Mouse (Mus musculus): ENCODE measurements around the gene Pard3.
A peak's percentile ranks its signal among the peaks of the same experiment; 100 is the strongest.

Pard3 gene

DNA sequence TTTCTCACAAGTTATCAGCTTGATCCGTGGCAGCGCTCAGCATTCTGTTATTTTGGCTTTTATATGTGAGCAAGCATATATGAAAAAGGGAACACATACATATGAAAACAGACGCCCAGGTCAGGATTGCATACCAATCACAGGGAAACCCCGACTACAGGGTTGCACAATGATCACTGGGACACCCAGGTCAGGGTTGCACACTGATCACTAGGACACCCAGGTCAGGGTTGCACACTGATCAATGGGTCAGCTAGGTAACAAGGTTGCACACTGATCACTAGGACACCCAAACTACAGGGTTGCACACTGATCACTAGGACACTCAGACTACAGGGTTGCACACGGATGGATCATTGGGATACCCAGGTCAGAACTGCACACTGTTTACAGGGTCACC is 228.6 kb downstream of the Pard3 start:
- no peak for DNase-seq (ENCODE audit: low spot score)

GRCm38 (mm10) chr8:127293025-127293729 is 229.5 kb downstream of the Pard3 start:
- DNase-seq (ENCODE audit: low spot score) = no peak

DNA sequence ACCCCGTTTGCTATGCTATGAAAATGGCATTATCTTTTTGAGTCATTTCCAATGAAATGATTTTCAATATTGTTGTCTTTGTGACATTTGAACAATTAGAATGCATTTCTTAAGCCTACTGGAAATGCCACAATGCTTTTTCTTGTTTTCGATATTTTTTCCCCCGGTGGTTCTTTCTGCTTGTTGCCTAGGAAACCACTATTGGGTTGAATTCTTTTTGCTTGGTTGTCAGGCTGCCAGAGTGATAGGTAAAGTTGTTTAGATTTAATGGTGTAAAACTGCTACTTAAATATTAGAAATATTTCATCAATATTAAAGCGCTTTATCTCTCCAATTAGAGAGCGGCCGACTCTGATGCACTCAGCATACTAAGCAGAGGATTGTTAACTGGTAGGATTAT is 230.4 kb downstream of the Pard3 start:
- DNase-seq (ENCODE audit: low spot score) = no peak

GRCm38 (mm10) chr8:127295848-127296247 is 232.2 kb downstream of the Pard3 start:
- no peak for DNase-seq (ENCODE audit: low spot score)

DNA sequence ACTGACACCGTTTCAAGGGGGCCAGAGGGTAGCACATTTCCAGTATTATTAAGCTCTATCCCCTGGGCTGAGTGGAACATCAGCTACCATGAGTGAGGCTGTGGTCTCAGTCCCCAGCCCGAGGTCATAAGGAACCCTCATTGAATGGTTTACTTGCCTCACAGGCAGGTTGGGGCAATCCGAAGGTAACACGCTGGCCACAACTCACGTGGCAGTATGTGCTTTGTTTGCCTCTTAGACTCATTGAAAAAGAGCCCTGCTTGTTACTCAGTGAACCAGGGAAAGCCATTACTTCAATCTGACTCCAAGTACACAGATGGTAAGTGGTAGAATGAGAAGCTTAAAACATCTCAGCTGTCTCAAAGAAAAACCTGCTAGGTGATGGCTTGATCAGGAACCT is 236.8 kb downstream of the Pard3 start:
- DNase-seq (ENCODE audit: low spot score) = no peak

DNA sequence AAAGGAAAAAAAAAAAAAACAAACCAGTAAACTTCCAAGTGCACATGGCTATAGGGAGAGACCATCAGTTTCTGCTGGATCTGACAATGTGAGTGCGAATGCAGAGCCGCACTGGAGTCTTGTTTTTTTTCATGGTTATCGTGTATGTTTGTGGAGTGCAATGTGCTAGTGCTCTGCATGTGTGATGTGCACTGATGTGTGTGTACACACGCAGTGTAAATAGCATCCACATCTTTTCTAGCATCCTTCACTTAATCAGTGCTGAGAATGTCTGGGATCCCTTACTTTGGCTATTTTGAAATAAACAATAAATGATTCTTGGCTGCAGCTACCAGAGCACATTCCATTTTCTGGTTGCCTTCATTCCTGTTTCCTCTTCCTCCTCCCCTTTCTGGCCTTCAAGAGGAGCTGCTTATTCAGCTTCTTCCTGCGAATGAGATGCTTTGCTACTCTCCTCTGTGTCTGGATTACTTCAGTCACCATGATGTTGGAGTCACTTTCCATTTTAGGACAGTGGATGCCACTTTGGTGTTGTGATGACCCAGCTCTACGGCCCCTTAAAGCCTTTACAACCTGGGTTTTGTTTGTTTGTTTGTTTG is 239.3 kb downstream of the Pard3 start:
- DNase-seq (ENCODE audit: low spot score) = peak; percentile 10

DNA sequence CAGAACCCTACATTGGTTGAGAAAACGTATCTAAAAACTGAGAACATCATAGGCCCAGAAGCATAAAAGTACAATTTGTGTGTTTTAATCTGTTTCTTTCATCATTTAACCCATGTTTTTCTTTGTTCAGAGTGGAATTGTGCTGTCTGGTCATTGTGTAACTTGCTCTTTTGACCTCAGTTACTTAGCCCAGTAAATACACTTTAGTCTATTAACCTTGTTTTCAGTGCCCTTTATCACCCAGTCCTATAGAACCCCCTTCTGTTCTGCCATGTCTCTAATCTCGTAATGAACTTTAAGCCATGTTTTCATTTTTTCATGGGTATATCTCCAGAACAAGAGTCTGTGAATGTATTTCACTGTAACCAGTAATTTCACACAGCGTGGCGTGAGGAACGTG is 243.3 kb downstream of the Pard3 start:
- no peak for DNase-seq (ENCODE audit: low spot score)

- no peak for DNase-seq (ENCODE audit: low spot score)
These were observed 245.7 kb downstream of the Pard3 start for GRCm38 (mm10) chr8:127309363-127309762.

DNA sequence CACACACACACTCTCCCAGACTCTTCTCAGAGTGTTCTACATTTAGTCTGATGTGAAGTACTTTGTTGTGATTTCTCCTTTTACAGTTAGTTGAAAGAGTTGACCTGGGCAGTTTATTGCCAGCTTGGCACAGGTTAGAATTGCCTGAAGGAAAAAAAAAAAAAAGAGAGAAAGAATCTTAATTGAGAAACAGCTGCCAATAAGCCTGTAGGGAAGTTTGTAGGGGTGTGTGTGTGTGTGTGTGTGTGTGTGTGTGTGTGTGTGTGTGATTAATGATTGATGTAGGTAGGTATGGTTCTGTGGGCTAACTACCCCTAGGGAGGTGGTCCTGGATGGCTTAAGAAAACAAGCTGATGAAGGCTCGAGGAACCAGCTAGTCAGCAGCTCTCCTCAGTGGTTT is 252.1 kb downstream of the Pard3 start:
- DNase-seq (ENCODE audit: low spot score) = no peak

- no peak for DNase-seq (ENCODE audit: low spot score)
These were observed 254.2 kb downstream of the Pard3 start for GRCm38 (mm10) chr8:127317914-127318313.

DNA sequence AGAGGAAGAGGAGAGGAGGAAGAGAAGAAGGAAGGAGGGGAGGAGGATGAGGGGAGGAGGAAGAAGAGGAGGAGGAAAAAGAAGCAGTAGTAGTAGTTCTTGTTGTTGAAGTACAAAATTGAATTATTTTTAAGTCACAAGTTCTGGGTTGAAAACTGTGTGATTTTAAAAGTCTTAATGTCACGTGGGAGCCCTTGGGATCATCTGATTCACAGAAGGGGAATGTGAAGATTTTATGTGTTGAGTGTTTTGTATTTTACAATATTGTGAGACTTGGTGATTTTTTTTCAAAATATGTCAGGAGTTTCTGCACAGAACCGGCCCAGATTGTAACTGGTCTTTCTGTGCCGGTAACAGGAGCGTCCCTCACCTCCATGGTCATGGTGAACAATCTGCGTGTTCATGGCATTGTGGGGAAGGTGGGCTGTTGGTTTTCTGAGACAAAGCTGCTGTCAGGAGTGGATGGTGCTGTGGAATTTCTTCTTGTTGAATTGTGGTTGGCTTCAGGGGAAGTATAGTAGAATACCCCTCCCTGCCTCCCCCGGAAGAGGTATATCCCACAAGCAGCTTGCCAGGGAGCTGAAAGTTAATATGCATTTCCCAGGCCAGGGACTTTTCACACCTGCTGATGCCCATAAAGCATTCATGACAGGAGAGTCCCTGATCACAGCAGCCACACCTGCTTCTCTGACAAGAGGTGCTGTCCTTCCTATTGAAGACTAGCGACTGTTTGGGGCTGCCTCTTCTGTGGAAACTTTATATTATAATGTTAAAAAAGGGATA is 254.9 kb downstream of the Pard3 start:
- no peak for DNase-seq (ENCODE audit: low spot score)

DNA sequence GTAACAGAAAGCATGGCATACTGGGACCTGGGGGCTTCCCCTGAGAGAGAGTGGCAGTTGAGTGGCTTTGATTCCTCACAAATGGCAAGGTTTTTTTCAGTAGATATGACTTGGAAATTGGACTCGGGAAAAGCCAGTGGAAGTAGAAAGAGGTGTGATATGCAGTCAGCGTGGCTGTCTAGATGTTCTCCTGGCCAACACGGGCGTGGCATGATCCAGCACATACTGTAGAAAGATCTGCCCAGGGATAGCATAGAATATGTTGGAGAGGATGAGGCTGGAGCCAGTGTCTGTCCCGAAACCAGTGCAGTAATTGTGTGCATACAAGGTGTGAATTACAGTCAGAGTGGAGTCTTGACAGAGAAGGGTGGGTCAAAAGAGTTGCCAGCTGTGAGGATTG is 257.2 kb downstream of the Pard3 start:
- no peak for DNase-seq (ENCODE audit: low spot score)

GRCm38 (mm10) chr8:127323583-127324360 is 260.1 kb downstream of the Pard3 start:
- no peak for DNase-seq (ENCODE audit: low spot score)

- DNase-seq (ENCODE audit: low spot score) = no peak
These were observed 261.3 kb downstream of the Pard3 start for GRCm38 (mm10) chr8:127324836-127325570.

DNA sequence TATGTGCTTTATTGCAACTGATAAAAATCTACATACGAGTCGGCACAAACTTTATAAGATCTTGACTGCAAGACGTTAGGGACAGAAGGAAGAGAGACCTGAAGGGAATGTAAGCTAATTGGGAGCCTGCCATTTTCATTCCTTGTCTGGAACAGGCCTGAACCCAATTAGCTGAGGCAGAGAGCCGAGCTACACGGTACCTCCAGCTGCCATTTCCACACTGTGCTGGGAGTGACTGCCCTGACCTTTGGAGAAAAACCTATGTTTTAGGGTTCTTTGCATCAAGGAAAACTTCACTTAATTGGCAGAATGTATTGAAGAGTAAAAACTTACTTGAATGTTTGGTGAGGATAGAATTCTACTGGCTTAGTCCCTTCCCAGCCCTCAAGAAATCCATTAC is 262.1 kb downstream of the Pard3 start:
- DNase-seq (ENCODE audit: low spot score) = no peak

GRCm38 (mm10) chr8:127330258-127331187 is 266.8 kb downstream of the Pard3 start:
- DNase-seq (ENCODE audit: low spot score) = no peak

GRCm38 (mm10) chr8:127331751-127332150 is 268.1 kb downstream of the Pard3 start:
- peak; percentile 53 for DNase-seq (ENCODE audit: low spot score)

DNA sequence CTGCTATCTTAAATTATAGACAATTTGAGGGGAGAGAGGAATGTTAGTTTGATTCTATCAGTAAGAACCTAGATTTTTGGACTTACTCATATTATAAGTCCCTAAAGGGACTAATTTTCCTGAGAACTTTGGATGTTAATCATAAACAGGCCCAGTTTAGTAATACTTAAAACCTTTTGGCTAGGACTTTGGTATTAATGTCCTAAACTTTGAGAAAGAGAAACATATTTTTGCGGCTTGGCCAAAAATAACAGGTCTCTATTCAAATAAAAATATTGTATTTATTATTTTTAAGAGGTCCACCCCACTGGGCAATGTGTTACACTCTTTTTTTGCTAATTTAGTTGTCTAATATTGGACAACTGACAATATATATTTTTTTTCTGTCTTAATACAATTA is 271.5 kb downstream of the Pard3 start:
- no peak for DNase-seq (ENCODE audit: low spot score)

DNA sequence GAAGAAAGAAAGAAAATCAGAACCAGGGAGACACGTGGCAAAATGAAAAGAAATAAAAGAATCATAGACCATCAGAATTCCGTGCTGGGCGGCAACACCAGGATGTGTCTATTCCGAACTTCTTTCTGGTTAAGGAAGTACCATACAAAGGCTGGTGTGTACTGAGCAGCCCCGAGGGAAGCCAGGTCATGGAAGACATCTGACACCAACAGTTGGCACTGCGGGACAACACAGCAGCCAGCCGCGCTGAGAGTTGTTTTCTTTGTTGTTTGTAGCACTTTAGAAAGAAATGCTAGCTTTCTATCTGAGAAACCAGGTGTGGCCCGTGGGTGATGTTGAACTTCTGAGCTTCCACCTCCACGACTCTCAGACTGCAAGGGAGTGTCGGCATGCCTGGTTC is 274.5 kb downstream of the Pard3 start:
- no peak for DNase-seq (ENCODE audit: low spot score)

GRCm38 (mm10) chr8:127341046-127341445 is 277.4 kb downstream of the Pard3 start:
- DNase-seq (ENCODE audit: low spot score) = no peak

GRCm38 (mm10) chr8:127343115-127343514 is 279.4 kb downstream of the Pard3 start:
- no peak for DNase-seq (ENCODE audit: low spot score)
